Mouse (Mus musculus): ENCODE results near the gene Myo1d.

Gene Myo1d

DNA sequence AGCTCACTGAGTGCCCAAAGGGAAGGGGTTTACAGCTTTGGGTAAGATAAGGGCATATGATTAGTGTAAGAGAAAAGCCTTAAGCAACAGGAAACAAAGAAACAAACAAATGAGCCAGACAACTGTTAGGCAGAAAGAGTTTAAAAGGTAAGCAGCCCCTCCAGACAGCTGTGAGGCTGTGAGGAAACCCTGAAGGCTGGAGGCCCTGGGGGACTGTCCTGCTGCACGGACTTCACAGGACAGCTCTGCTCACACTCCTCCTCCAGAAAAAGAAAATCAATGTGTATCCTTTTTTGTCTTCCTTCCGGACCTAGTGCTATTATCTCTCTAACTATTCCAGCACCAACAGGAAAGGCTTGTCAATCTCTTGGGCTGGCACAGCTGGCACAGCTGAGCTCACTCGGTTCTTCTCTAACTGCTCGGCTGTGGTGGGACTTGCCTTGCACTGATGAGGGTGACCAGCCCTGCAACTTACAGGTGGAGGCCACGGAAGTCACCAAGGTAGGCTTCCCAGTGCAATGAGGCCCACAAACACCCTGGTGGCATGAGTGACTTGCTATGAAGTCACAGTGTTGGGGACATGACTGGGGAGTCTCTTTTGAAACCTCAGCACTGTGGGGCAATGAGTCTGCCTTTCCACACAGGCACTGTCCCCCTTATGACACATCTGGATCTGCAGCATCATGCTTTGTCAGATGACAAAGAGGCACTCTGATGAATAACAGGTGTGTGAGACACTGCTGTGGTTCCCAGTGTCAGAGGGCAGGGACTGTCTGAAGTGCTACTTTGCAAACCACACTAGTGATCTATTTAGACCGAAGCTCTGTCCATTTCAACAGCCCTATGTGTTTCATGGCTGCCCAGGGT, 275.1 kb downstream of the Myo1d start:
- no peak for DNase-seq (ENCODE audit: low spot score)

DNA sequence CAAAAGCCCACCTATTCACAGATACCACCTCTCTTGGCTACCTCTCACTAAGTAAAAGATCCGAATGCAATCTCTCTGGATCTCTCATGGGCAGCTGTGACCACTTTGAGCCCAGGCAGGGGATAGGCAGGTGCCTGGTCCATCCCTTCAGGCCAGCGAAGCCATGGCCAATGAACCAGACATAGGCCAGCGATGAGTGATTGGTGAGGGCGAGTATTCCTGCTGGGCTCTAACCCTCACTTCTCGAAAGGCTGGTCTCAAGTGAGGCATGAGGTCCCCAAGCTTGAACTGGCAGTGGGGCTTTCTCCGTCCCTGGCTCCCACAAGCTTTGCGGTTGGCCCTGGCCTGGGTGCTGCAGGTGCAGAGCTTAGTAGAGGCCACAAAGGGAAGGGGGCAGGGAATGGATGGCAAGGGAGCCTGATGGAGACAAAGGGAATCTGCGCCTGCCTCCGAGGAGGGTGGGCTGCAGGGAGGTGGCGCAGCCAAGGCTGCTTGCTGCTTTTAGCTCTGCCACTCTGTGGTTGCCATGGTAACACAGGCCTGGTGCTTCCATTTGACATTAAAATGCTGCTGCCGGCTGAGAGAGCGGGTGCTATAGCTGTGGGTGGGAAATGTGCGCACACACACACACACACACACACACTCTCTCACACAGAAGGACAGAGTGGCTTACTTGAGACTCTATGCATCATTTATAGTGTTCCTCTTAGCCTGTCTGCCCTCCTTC, 275.9 kb downstream of the Myo1d start:
- no peak for DNase-seq (ENCODE audit: low spot score)

DNA sequence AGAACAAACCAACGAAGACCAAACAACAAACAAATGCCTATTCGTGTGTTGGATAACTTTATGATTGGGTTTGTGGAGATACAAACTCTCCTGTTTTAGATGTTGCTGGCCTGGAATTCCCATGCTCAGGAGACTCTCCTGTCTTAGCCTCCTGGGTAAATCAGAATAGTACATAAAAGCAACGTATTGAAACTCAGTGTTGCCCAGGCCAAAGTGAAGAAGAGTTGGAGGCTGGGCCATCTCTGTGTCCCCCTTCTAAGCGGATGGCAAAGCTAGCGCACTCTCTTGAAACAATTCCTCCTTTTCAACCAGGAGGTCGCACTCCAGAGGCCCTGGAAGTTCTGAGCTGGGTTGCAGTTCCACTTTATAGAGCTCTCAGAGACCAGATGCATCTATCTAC, 276.5 kb downstream of the Myo1d start:
- no peak for DNase-seq (ENCODE audit: low spot score)

GRCm38 (mm10) chr11:80499550-80499952, 280.3 kb downstream of the Myo1d start:
- no peak for DNase-seq (ENCODE audit: low spot score)

DNA sequence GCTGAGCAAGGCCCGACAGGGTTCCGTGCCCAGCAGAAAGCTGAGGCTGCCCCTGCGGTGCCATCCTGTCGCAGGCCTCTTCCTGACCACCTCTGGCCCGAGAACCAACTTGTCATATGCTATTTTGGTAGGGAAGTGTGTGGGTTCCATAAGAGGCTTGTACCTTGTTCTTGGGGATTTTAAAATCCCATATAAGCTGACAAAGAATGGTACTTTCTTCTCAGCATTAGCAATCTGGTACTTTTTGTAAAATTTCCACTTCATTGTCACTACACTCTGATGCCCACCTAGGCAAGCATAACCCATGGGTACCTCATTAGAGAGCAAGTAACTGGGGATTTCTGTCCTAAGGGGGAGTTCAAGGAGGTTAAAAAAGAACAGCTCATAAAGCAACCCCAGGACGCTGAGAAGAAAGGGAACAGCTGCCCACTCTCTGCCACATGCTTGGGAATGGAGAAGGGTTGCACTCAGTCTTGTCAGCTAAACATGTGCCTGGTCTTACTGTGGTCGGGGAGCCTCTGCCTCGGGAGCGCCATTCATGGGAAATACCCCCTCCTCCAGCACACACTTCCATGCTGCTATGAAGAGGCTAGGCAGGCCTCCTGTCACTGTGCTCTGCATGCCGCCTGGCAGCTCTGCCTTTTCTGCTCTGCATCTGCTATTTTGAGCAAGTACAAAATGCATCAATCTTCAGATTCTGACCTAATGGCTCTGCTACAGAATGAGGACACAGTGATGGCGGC, 281.3 kb downstream of the Myo1d start:
- no peak for DNase-seq (ENCODE audit: low spot score)

- DNase-seq (ENCODE audit: low spot score): no peak
Observed at GRCm38 (mm10) chr11:80497225-80497919, 282.5 kb downstream of the Myo1d start.

- DNase-seq (ENCODE audit: low spot score): no peak
Observed at GRCm38 (mm10) chr11:80496640-80497039, 283.2 kb downstream of the Myo1d start.

DNA sequence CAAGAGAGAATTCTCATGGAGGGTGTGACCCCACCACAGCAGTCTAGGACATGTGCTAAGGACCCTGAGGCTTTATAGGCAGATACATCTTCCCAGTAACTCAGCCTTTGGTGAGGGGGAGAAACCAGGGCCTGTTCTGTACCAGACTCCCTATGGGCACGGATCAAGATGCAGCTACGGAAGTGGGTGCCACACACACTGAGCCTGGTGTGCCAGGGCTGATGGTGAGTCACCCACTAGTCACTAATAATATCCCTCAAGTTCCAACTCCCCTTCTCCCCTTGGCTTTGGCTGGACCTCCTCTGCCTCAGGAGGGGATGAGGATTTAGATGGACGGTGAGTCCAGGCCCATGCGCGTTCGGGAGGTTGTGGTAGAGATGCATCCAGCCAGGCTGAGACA, 283.9 kb downstream of the Myo1d start:
- DNase-seq (ENCODE audit: low spot score): no peak

DNA sequence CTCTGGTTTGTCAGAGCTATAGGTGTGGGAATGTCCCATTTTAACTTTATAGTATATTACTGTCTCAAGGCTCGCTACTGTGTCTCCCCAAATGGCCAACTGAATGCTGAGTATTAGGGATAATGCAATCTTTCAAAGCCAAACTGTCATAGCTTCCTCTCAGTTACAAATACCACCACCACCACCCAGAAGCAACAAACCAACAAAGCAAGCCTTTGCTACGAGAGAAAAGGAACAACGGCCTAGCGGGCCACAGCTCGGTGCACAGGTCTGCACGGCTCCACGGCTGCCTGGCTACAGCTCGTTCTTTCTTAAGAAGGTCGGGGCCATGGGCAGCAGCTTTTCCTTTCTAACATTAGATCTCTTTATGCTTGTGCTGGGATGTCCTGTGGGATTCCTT, 285.0 kb downstream of the Myo1d start:
- DNase-seq (ENCODE audit: low spot score): no peak

- no peak for DNase-seq (ENCODE audit: low spot score)
Observed at GRCm38 (mm10) chr11:80493186-80493585, 286.6 kb downstream of the Myo1d start.

- DNase-seq (ENCODE audit: low spot score): no peak
Observed at GRCm38 (mm10) chr11:80490831-80491230, 289.0 kb downstream of the Myo1d start.

DNA sequence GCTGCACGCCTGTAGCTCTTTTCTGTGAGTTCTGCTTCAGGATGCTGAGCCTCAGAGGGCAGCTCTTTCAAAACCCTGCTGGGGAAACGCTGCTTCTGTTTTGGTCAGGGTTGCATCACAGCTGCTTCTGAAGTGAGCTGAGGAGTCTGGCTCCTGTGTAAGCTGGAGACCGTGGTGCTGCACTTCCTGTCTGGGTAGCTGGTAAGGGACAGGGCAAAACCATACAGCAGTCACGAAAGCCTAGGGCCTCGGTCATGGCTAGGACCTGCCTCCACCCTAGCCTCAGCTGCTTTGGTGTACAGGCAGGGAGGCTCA, 290.0 kb downstream of the Myo1d start:
- DNase-seq (ENCODE audit: low spot score): no peak

GRCm38 (mm10) chr11:80489172-80489881, 290.5 kb downstream of the Myo1d start:
- DNase-seq (ENCODE audit: low spot score): no peak

GRCm38 (mm10) chr11:80487904-80488587, 291.8 kb downstream of the Myo1d start:
- no peak for DNase-seq (ENCODE audit: low spot score)

DNA sequence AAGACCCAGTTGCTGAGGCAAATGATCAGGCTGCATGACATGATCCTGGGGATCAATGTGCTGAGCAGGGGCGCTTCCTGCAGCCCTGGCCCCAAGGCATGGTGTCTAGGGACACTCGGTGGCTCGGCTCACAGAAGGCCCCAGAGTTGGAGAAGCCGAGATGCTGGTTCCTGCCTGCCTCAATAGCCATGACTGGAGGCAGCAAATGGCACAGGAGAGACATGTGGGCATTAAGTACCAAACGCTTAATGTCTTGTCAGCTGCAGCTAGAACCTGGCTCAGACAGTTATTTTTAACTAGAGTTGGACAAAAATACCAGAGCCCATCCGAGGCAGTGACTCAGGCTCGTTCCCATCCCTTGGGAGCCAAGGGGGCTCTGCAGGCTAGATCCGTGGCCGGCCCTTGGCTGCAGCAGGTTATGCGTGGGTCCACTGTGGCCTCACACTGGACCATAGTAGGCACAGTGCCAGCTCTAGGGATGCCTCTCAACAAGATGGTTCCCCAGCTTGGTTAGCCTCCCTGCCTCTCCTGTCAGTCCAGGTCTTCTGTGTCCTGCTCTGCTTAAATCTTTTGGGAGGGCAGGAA, 294.1 kb downstream of the Myo1d start:
- DNase-seq (ENCODE audit: low spot score): no peak

DNA sequence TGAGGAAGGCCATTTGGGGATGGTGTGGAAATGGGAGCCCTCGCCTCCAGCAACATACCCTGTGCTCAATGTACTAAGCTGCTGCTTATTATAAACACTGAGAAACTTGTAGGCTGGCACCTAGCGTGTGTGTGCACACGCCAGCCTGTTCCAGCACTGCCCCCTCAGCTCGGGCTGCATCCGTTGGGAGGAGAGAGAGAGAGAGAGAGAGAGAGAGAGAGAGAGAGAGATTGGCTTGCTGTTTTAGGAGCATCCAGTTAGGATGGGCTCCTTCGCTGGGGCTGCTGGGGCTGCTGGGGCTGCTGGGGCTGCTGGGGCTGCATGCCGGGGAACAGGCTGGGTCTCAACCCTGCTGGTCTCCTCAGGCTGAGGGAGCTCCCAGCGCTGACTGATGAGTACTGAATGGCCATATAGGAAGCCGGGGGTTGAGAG, 294.7 kb downstream of the Myo1d start:
- DNase-seq (ENCODE audit: low spot score): no peak

- no peak for DNase-seq (ENCODE audit: low spot score)
Observed at GRCm38 (mm10) chr11:80484191-80484791, 295.5 kb downstream of the Myo1d start.

- no peak for DNase-seq (ENCODE audit: low spot score)
Observed at GRCm38 (mm10) chr11:80483536-80484067, 296.2 kb downstream of the Myo1d start.

GRCm38 (mm10) chr11:80482921-80483320, 296.9 kb downstream of the Myo1d start:
- DNase-seq (ENCODE audit: low spot score): no peak

GRCm38 (mm10) chr11:80482347-80482746, 297.5 kb downstream of the Myo1d start:
- DNase-seq (ENCODE audit: low spot score): no peak
